Mouse (Mus musculus) brown adipose tissue, adult 24 weeks (tissue): Measurements from ENCODE around the gene Fn1. TPM values are rescaled to one million over a fixed set of nuclear protein-coding genes. Genes with fewer than 3 reads are reported as not detected.

Experiments
- H3K27ac ChIP-seq: fragments of 200-500 bp; replicated peaks from 2 replicates; pipeline ENCODE4 v1.5.1; 2012; ENCODE audit warnings: low read depth, mild to moderate bottlenecking, low read length
- H3K4me1 ChIP-seq: fragments of 200-500 bp; 2 replicates; pipeline ENCODE4 v1.6.1; 2012; ENCODE audit warnings: low read length, mixed read lengths; ENCODE audit not compliant: control insufficient read depth, insufficient read depth, insufficient read length
- H3K4me3 ChIP-seq: fragments of 200-500 bp; 2 replicates; pipeline ENCODE4 v1.5.1; 2012; ENCODE audit warnings: low read depth, mild to moderate bottlenecking, low read length, moderate library complexity; ENCODE audit not compliant: insufficient read depth
- polyA plus RNA-seq: library from polyadenylated mRNA; stranded (reverse); fragments of >200 nt; gene quantifications from 2 replicates; pipeline ENCODE4 v1.2.4, GENCODE M21; 2012; ENCODE audit not compliant: missing spikeins, insufficient read depth, insufficient read length

The Fn1 gene
- polyA plus RNA-seq, result 22.2 and 33.3 TPM in 2 replicates

GRCm38 (mm10) chr1:71652551-71653399 lies at the start of gene Fn1:
Gene Fn1 (minus strand): TSS chr1:71653200.
- peak within 1 kb of the TSS; percentile 58 for H3K4me3 ChIP-seq
- H3K4me1 ChIP-seq, result no peaks in the 10 kb centered on the region; the same call in 1 of the 2 replicates
- no peak within 1 kb of the TSS for H3K27ac ChIP-seq

GRCm38 (mm10) chr1:71696093-71696492 lies 43.1 kb upstream of the Fn1 start:
- no peak overlapping the region for H3K27ac ChIP-seq
- no peak overlapping the region for H3K4me3 ChIP-seq
- H3K4me1 ChIP-seq, result no peaks in the 10 kb centered on the region

GRCm38 (mm10) chr1:71691472-71692277 lies 38.7 kb upstream of the Fn1 start:
- Histone ChIP-seq H3K4me3 (no peak overlapping the region), H3K27ac (no peak overlapping the region), H3K4me1 (no peaks in the 10 kb centered on the region)

- no peak overlapping the region for H3K4me3 ChIP-seq
- no peak overlapping the region for H3K27ac ChIP-seq
- no peaks in the 10 kb centered on the region for H3K4me1 ChIP-seq
Measured at GRCm38 (mm10) chr1:71688926-71689303, 35.9 kb upstream of the Fn1 start.

GRCm38 (mm10) chr1:71688272-71688925 lies 35.4 kb upstream of the Fn1 start:
- Histone ChIP-seq H3K4me1 (peaks cover 2% of the 10 kb centered on the region; the same call in 1 of the 2 replicates), H3K27ac (no peak overlapping the region), H3K4me3 (no peak overlapping the region)

DNA sequence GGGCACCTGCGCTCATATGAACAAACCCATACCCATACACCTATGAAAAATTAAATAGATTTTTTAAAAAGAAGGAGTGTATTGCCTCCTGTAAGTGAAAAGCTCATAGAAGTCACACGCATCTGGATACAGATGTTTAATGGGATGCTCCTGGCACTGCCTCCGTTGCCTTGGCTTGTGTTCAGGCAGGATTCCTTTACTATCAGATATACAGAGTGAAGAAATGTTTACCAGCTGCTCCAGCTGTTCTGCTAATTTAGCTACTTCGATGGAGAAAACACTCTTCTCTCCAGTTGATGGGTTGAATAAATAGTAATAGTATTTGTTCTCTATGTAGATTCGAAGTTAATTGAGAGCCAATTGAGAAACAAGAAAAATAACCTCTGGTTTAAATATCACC lies 33.8 kb upstream of the Fn1 start:
- peaks cover 4% of the 10 kb centered on the region; the same call in 1 of the 2 replicates for H3K4me1 ChIP-seq
- H3K4me3 ChIP-seq, result no peak overlapping the region
- H3K27ac ChIP-seq, result no peak overlapping the region

GRCm38 (mm10) chr1:71683736-71684135 lies 30.7 kb upstream of the Fn1 start:
- H3K27ac ChIP-seq, result no peak overlapping the region
- no peak overlapping the region for H3K4me3 ChIP-seq

GRCm38 (mm10) chr1:71682194-71682715 lies 29.3 kb upstream of the Fn1 start:
- Histone ChIP-seq H3K27ac (no peak overlapping the region), H3K4me1 (peaks cover 4% of the 10 kb centered on the region; the same call in 1 of the 2 replicates), H3K4me3 (no peak overlapping the region)

More at GRCm38 (mm10) chr1:71683736-71684135, 30.7 kb upstream of the Fn1 start:
- peaks cover 4% of the 10 kb centered on the region; the same call in 1 of the 2 replicates for H3K4me1 ChIP-seq

DNA sequence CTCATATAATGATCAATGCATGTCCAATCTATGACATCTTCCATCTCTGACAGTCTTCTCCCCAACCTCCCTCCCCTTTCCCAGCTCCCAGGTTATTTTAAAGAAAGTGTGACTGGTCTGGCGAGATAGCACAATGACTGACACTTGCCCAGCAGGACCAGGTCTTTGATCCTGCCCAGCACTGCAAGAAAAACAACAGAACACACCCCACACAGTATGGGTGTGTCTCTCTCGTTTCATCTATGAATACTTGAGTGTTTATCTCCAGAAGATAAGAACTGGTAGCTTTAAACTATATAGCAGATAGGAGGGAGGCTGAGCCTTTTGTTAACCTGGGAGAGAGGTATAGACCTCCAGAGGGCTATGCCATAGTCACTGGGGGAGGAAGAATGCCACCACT lies 28.3 kb upstream of the Fn1 start:
- Histone ChIP-seq H3K27ac (no peak overlapping the region), H3K4me3 (no peak overlapping the region), H3K4me1 (peaks cover 4% of the 10 kb centered on the region; the same call in 1 of the 2 replicates)

GRCm38 (mm10) chr1:71680046-71680672 lies 27.2 kb upstream of the Fn1 start:
- Histone ChIP-seq H3K4me3 (no peak overlapping the region), H3K27ac (no peak overlapping the region), H3K4me1 (peaks cover 4% of the 10 kb centered on the region; the same call in 1 of the 2 replicates)

GRCm38 (mm10) chr1:71675420-71675819 lies 22.4 kb upstream of the Fn1 start:
- no peak overlapping the region for H3K27ac ChIP-seq
- no peak overlapping the region for H3K4me3 ChIP-seq
- no peaks in the 10 kb centered on the region for H3K4me1 ChIP-seq

DNA sequence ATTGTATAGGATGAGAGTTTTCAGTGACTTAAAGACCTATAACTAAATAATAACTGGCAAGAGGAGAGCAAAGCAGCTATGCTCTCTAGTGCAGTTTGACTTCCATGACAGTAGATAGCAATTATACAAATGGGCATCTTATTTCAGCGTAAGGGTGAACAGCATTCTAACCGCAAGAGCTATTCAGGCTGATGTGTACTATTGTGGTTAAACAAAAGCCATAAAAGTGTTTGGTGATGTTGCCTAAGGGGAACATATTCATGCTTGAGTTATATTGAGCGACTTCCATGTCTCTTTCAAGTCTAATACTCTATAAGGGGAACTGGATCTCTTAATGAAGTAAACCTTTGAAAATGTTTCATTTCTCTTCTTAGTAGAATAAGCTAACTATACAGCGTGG lies 21.3 kb upstream of the Fn1 start:
- Histone ChIP-seq H3K27ac (no peak overlapping the region), H3K4me3 (no peak overlapping the region), H3K4me1 (no peaks in the 10 kb centered on the region)

DNA sequence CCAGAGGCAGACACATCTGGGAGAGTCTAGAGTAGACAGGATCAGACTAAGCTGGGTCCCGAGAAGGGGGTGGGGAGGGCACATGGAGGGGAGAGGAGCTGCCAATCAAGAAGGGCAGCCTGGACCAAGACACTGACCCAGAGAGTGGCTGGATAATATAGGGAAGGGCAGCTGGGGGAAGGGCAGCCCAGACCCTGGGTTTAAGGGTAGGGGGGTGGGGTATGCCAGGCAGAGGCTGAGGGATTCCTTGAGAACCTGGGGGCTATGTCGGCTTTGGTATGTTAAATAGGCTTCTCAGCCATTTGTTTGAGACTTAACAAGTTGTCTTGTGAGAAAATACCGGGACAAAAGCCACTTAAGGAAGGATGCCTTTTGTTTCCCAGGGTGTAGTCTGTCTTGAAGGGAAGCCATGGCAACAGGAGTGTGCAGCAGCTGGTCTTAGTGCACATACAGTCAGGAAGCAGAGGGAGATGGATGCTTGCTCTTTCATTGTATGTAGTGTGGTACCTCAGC lies 20.5 kb upstream of the Fn1 start:
- Histone ChIP-seq H3K4me1 (no peaks in the 10 kb centered on the region), H3K4me3 (no peak overlapping the region), H3K27ac (no peak overlapping the region)

DNA sequence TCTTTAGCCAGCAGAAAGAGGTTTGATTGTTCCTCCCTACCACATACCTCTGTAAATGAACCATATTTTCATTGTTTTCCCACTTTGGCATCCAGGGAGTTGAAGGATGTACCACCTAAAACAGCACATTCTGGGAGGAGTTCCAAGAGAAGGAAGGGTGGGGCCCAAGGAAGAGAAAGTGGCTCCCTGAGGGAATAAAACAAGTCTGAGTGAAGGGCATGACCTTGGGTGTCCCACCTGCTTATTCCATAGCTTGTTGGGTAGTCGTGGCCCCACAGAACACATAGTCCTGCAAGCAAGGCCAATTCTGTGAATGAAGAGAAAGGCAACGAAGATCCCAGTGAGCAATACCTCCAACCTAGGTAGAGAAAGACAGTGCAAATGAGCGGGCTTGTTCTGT lies 19.3 kb upstream of the Fn1 start:
- Histone ChIP-seq H3K27ac (no peak overlapping the region), H3K4me1 (no peaks in the 10 kb centered on the region), H3K4me3 (no peak overlapping the region)
